Mouse (Mus musculus) midbrain, embryonic 16.5 days (tissue): ENCODE measurements around the gene Atrip. TPM values are rescaled to one million over a fixed set of nuclear protein-coding genes. Genes with fewer than 3 reads are reported as not detected.

Source experiments
- ATAC-seq: fragments of 200-750 bp; cut with Nextera tagmentation; 2 replicates; pipeline ENCODE4 v1.8.0; 2017; ENCODE audit warnings: moderate TSS enrichment
- H3K27ac ChIP-seq: fragments of 300-500 bp; sonication (generic); 2 replicates; pipeline ENCODE4 v1.5.1; 2014; ENCODE audit warnings: mild to moderate bottlenecking, low read length, mixed read lengths
- H3K27me3 ChIP-seq: fragments of 300-500 bp; sonication (generic); 2 replicates; pipeline ENCODE4 v1.6.1; 2014; ENCODE audit warnings: low read depth, low read length, mixed read lengths; ENCODE audit not compliant: control insufficient read depth, insufficient read depth
- H3K36me3 ChIP-seq: fragments of 300-500 bp; sonication (generic); 2 replicates; pipeline ENCODE4 v1.6.1; 2014; ENCODE audit warnings: mild to moderate bottlenecking, low read length, moderate library complexity, mixed read lengths; ENCODE audit not compliant: control insufficient read depth, insufficient read depth
- H3K4me1 ChIP-seq: fragments of 300-500 bp; sonication (generic); 2 replicates; pipeline ENCODE4 v1.6.1; 2014; ENCODE audit warnings: mild to moderate bottlenecking, low read length, mixed read lengths; ENCODE audit not compliant: control insufficient read depth, insufficient read depth
- H3K4me2 ChIP-seq: fragments of 300-500 bp; sonication (generic); 2 replicates; pipeline ENCODE4 v1.6.1; 2014; ENCODE audit warnings: mild to moderate bottlenecking, low read length, mixed read lengths
- H3K4me3 ChIP-seq: fragments of 300-500 bp; sonication (generic); 2 replicates; pipeline ENCODE4 v1.5.1; 2014; ENCODE audit warnings: low read depth, mild to moderate bottlenecking, low read length, moderate library complexity, mixed read lengths
- H3K9ac ChIP-seq: fragments of 300-500 bp; sonication (generic); 2 replicates; pipeline ENCODE4 v1.6.1; 2014; ENCODE audit warnings: low read depth, low read length, mixed read lengths
- H3K9me3 ChIP-seq: fragments of 300-500 bp; sonication (generic); replicated peaks from 2 replicates; pipeline ENCODE4 v1.6.1; 2014; ENCODE audit warnings: mild to moderate bottlenecking, low read length, mixed read lengths; ENCODE audit not compliant: control insufficient read depth, poor library complexity, severe bottlenecking
- WGBS: fragments of 180-500 bp; shearing (Covaris S2); extraction: QIAGEN DNeasy Blood & Tissue Kit; methylation state at CpG from one replicate; pipeline ENCODE4 v1.1.7; 2014; 5-methylcytosine and 5-hydroxymethylcytosine counted together
- polyA plus RNA-seq: library from polyadenylated mRNA; unstranded; fragments of >200 nt; fragmentation: Nextera tagmentation; extraction: Ambion mirVana; gene quantifications from 2 replicates; pipeline ENCODE4 v1.2.1, GENCODE M21; 2015

Gene Atrip
- polyA plus RNA-seq, 1 experiment from 2014 or later: 31.5 TPM

DNA sequence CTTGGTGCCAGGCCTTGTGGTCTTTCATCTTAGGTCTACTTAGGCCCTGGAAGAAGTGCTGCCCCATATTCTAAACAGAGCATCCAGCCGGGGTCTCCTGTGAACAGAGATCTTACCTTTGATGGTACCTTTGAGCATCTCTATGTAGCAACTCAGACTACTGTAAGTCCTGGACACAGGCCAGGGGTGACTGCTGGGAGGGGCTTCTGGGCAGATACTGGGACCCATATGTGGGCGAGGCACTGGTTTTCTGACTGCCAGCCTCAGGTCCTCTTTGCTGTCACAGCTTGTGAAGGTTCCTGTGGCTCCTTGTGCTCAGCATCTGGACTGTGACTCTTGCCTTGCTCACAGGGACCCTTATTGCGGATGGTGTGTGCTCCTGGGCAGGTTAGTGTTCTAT, 28.6 kb upstream of the Atrip start:
- Histone ChIP-seq H3K9ac (no peak overlapping the region), H3K27me3 (no peaks in the 10 kb centered on the region), H3K36me3 (peaks cover 20% of the 10 kb centered on the region), H3K4me1 (peaks cover 22% of the 10 kb centered on the region), H3K4me2 (no peak overlapping the region), H3K27ac (no peak overlapping the region), H3K9me3 (no peaks in the 10 kb centered on the region), H3K4me3 (no peak overlapping the region)
- no peak for ATAC-seq
- WGBS: 97% methylated on average over 3 of the region's 3 CpGs

GRCm38 (mm10) chr9:109101933-109102445, 28.1 kb upstream of the Atrip start:
- Histone ChIP-seq H3K36me3 (peaks cover 20% of the 10 kb centered on the region), H3K27ac (no peak overlapping the region), H3K4me3 (no peak overlapping the region), H3K9me3 (no peaks in the 10 kb centered on the region), H3K4me2 (no peak overlapping the region), H3K4me1 (peaks cover 28% of the 10 kb centered on the region), H3K9ac (no peak overlapping the region), H3K27me3 (no peaks in the 10 kb centered on the region)
- ATAC-seq: no peak
- 91% methylated on average over 5 of the region's 5 CpGs for WGBS

- Histone ChIP-seq H3K4me3 (no peak overlapping the region), H3K27ac (no peak overlapping the region), H3K4me2 (no peak overlapping the region), H3K36me3 (peaks cover 10% of the 10 kb centered on the region), H3K4me1 (peaks cover 38% of the 10 kb centered on the region), H3K9ac (no peak overlapping the region), H3K9me3 (no peaks in the 10 kb centered on the region), H3K27me3 (no peaks in the 10 kb centered on the region)
- 89% methylated on average over 20 of the region's 20 CpGs for WGBS
- ATAC-seq: no peak
Observed at GRCm38 (mm10) chr9:109100307-109100928, 26.5 kb upstream of the Atrip start.

DNA sequence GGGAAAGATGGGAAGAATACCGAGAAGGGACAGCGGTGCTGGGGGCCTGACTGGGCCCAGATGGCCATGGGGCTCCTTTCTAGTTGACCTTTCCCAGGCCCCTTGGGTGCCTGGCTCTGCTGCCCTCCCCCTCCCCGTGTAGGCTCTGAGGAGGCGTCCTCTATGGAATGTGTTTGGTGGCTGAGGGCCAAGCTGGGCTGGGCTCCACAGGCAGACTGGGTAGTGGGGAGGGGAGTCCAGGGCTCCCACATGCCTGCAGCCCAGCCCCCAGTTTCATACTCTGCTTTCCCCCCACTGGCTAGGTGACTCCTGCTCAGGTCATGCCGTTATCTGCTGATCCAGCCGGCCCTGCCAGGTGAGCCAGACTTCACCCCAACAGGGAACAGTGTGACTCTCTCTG, 25.0 kb upstream of the Atrip start:
- Histone ChIP-seq H3K27me3 (no peaks in the 10 kb centered on the region), H3K9me3 (no peaks in the 10 kb centered on the region), H3K9ac (0 out of 2 replicates have a peak overlapping the region, but pooled peaks have one; percentile 22), H3K36me3 (peaks cover 4% of the 10 kb centered on the region; the same call in 1 of the 2 replicates), H3K27ac (peak overlapping the region; percentile 99; the same call in 1 of the 2 replicates), H3K4me1 (peaks cover 43% of the 10 kb centered on the region), H3K4me2 (peak overlapping the region; percentile 79), H3K4me3 (no peak overlapping the region)
- 62% methylated on average over 6 of the region's 6 CpGs for WGBS
- ATAC-seq: no peak

DNA sequence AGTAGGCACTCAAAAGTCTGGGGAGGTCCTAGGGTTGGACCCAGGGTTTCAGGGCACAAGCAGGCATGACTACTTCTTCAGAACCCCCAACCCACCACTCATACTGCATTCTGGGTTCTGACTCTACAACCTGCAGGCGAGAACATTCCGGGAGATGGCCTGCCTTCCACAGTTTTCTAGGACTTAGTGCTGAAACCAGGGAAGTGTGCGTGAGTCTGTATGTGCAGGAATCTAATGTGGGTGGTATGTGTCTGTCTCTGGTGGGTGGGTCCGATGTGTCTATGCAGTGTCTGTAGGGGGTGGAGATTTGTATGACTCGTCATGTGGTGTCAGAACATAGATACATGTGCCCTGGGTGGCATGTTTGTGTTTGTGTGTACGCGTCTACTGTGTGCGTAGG, 24.4 kb upstream of the Atrip start:
- H3K9me3 ChIP-seq: no peaks in the 10 kb centered on the region
- WGBS: 82% methylated on average over 8 of the region's 8 CpGs
- H3K27me3 ChIP-seq: no peaks in the 10 kb centered on the region
- H3K27ac ChIP-seq: peak overlapping the region; percentile 99
- no peak for ATAC-seq
- H3K36me3 ChIP-seq: peaks cover 4% of the 10 kb centered on the region; the same call in 1 of the 2 replicates
- H3K4me3 ChIP-seq: no peak overlapping the region
- peaks cover 47% of the 10 kb centered on the region for H3K4me1 ChIP-seq
- no peak overlapping the region for H3K9ac ChIP-seq
- peak overlapping the region; percentile 79 for H3K4me2 ChIP-seq

GRCm38 (mm10) chr9:109097831-109098230, 23.9 kb upstream of the Atrip start:
- H3K27ac ChIP-seq: peak overlapping the region; percentile 99
- peak overlapping the region; percentile 80 for H3K4me3 ChIP-seq
- 45% methylated on average over 5 of the region's 5 CpGs for WGBS
- H3K36me3 ChIP-seq: peaks cover 4% of the 10 kb centered on the region; the same call in 1 of the 2 replicates
- H3K27me3 ChIP-seq: no peaks in the 10 kb centered on the region
- ATAC-seq: peak; percentile 23; the same call in 1 of the 2 replicates
- H3K4me1 ChIP-seq: peaks cover 47% of the 10 kb centered on the region
- H3K9ac ChIP-seq: peak overlapping the region; percentile 88
- H3K9me3 ChIP-seq: no peaks in the 10 kb centered on the region
- peak overlapping the region; percentile 79 for H3K4me2 ChIP-seq

- ATAC-seq: no peak
Observed at GRCm38 (mm10) chr9:109097291-109097690, 23.4 kb upstream of the Atrip start.

DNA sequence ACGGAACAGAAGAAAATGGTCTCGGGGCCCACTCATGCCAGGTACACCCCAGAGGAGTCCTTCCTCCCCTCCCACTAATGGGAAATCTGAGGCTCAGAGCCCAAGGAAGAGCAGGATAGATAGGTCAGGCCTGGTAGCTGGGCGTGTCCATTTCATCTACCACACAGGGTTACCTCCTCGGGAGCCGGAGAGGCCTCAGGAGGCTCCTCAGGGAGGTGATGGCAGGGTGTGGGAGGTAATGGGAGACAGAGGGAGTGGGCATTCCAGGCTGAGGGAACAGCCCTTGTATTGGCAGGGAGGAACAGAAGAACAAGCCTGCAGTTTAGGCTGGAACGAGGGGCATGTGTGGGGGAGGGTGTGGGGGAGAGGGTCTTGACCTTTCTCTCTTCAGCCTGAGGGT, 22.9 kb upstream of the Atrip start:
- Histone ChIP-seq H3K9ac (peak overlapping the region; percentile 88), H3K4me3 (peak overlapping the region; percentile 80), H3K27ac (peak overlapping the region; percentile 99), H3K36me3 (peaks cover 7% of the 10 kb centered on the region), H3K4me1 (peaks cover 47% of the 10 kb centered on the region), H3K9me3 (no peaks in the 10 kb centered on the region), H3K4me2 (peak overlapping the region; percentile 79), H3K27me3 (no peaks in the 10 kb centered on the region)
- no peak for ATAC-seq
- WGBS: 7% methylated on average over 6 of the region's 6 CpGs

More at GRCm38 (mm10) chr9:109097291-109097690, 23.4 kb upstream of the Atrip start:
- WGBS: 6% methylated on average over 6 of the region's 6 CpGs
- peak overlapping the region; percentile 79 for H3K4me2 ChIP-seq
- peak overlapping the region; percentile 99 for H3K27ac ChIP-seq
- H3K4me3 ChIP-seq: peak overlapping the region; percentile 80
- no peaks in the 10 kb centered on the region for H3K27me3 ChIP-seq
- peaks cover 4% of the 10 kb centered on the region; the same call in 1 of the 2 replicates for H3K36me3 ChIP-seq
- H3K9ac ChIP-seq: peak overlapping the region; percentile 88
- H3K9me3 ChIP-seq: no peaks in the 10 kb centered on the region
- peaks cover 47% of the 10 kb centered on the region for H3K4me1 ChIP-seq

DNA sequence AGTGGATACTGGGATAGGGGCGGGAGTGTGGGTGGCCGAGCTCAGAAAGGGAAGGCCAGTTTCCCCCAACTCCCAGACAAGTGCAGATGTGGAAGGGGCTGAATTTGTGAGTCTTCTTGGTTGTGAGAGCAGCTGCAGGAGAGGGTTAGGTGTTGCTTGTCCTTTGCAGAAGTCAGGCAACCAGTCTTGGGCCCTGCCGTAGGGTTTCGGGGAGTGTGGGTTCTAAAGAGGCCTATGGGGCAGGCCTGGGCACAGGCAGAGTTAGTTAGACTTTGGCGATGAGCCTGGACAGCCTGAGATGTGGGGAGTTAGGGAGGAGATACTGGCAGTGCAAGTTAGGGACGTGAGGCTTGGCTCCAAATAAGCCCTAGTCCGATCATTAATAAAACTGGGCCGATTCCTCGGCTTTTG, 22.3 kb upstream of the Atrip start:
- H3K4me1 ChIP-seq: peaks cover 47% of the 10 kb centered on the region
- peak overlapping the region; percentile 79 for H3K4me2 ChIP-seq
- H3K4me3 ChIP-seq: peak overlapping the region; percentile 80
- H3K9me3 ChIP-seq: no peaks in the 10 kb centered on the region
- peaks cover 12% of the 10 kb centered on the region for H3K36me3 ChIP-seq
- no peak for ATAC-seq
- H3K9ac ChIP-seq: peak overlapping the region; percentile 88
- H3K27ac ChIP-seq: peak overlapping the region; percentile 99
- 2% methylated on average over 9 of the region's 9 CpGs for WGBS
- no peaks in the 10 kb centered on the region for H3K27me3 ChIP-seq
